Mouse (Mus musculus): Measurements from ENCODE around the gene Rab23.

Gene Rab23

GRCm38 (mm10) chr1:33719733-33720225 lies at the start of gene Rab23:
Gene Rab23, plus strand, starts transcription at chr1:33719887.
- peak; percentile 77 for DNase-seq (ENCODE audit: low spot score in 2 of 2)

- peak; percentile 40 to 44 for DNase-seq (ENCODE audit: low spot score in 2 of 2)
These were observed 49.5 kb upstream of the Rab23 start for GRCm38 (mm10) chr1:33670164-33670616.

GRCm38 (mm10) chr1:33671441-33671840 lies 48.2 kb upstream of the Rab23 start:
- no peak for DNase-seq (ENCODE audit: low spot score in 2 of 2)

- DNase-seq (ENCODE audit: low spot score in 2 of 2): no peak
These were observed 47.6 kb upstream of the Rab23 start for GRCm38 (mm10) chr1:33672083-33672482.

GRCm38 (mm10) chr1:33672514-33672913 lies 47.2 kb upstream of the Rab23 start:
- no peak for DNase-seq (ENCODE audit: low spot score in 2 of 2)

- DNase-seq (ENCODE audit: low spot score in 2 of 2): peak; percentile 61 to 65
These were observed 46.3 kb upstream of the Rab23 start for GRCm38 (mm10) chr1:33673158-33673960.

- DNase-seq (ENCODE audit: low spot score in 2 of 2): no peak
These were observed 39.3 kb upstream of the Rab23 start for GRCm38 (mm10) chr1:33680435-33680834.

GRCm38 (mm10) chr1:33680890-33681289 lies 38.8 kb upstream of the Rab23 start:
- no peak for DNase-seq (ENCODE audit: low spot score in 2 of 2)

- no peak for DNase-seq (ENCODE audit: low spot score in 2 of 2)
These were observed 35.2 kb upstream of the Rab23 start for GRCm38 (mm10) chr1:33684459-33684858.

- DNase-seq (ENCODE audit: low spot score in 2 of 2): no peak
These were observed 30.9 kb upstream of the Rab23 start for GRCm38 (mm10) chr1:33688810-33689209.

- DNase-seq (ENCODE audit: low spot score in 2 of 2): peak; percentile 13 to 15
These were observed 30.1 kb upstream of the Rab23 start for GRCm38 (mm10) chr1:33689446-33690086.

- DNase-seq (ENCODE audit: low spot score in 2 of 2): no peak
These were observed 29.6 kb upstream of the Rab23 start for GRCm38 (mm10) chr1:33690087-33690448.

- no peak for DNase-seq (ENCODE audit: low spot score in 2 of 2)
These were observed 25.8 kb upstream of the Rab23 start for GRCm38 (mm10) chr1:33693893-33694292.

- no peak for DNase-seq (ENCODE audit: low spot score in 2 of 2)
These were observed 23.7 kb upstream of the Rab23 start for GRCm38 (mm10) chr1:33696016-33696415.

- no peak for DNase-seq (ENCODE audit: low spot score in 2 of 2)
These were observed 18.4 kb upstream of the Rab23 start for GRCm38 (mm10) chr1:33701244-33701643.

GRCm38 (mm10) chr1:33709615-33710014 lies 10.1 kb upstream of the Rab23 start:
- DNase-seq (ENCODE audit: low spot score in 2 of 2): no peak

- peak; percentile 6 to 15 for DNase-seq (ENCODE audit: low spot score in 2 of 2)
These were observed 7.7 kb upstream of the Rab23 start for GRCm38 (mm10) chr1:33712026-33712425.

- DNase-seq (ENCODE audit: low spot score in 2 of 2): no peak
These were observed 4.9 kb upstream of the Rab23 start for GRCm38 (mm10) chr1:33714796-33715195.

- DNase-seq (ENCODE audit: low spot score in 2 of 2): no peak
These were observed 2.1 kb upstream of the Rab23 start for GRCm38 (mm10) chr1:33717636-33718035.

GRCm38 (mm10) chr1:33720231-33720630 lies 544 bp downstream of the Rab23 start:
- DNase-seq (ENCODE audit: low spot score in 2 of 2): no peak

- no peak for DNase-seq (ENCODE audit: low spot score in 2 of 2)
These were observed 1.3 kb downstream of the Rab23 start for GRCm38 (mm10) chr1:33721020-33721419.

- DNase-seq (ENCODE audit: low spot score in 2 of 2): no peak
These were observed 4.8 kb downstream of the Rab23 start for GRCm38 (mm10) chr1:33724516-33724915.

- no peak for DNase-seq (ENCODE audit: low spot score in 2 of 2)
These were observed 5.4 kb downstream of the Rab23 start for GRCm38 (mm10) chr1:33725086-33725485.
